ENCODE assay signal across 26 mouse cellular contexts in the genomic region with DNA sequence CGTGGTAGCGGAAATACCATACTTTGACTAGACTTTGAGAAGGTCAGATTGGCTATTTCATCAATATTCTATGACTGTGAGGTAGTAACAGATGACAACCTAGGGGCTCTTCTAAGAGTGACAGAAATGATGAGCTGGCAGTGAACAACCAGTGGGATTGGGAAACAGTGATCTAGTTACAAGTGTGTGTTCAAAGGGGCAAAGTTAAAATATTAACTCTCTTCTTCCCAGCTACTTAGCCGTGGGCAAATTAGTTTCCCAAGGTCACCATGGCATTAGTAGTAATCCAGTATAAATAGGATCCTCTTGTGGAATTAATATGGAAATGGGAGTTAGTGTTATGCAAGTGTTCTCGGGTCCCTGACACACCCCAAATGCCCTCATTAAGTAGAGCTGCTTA. TPM values are rescaled to one million over a fixed set of nuclear protein-coding genes. Genes with fewer than 3 reads are reported as not detected.
DNase-seq lines count a peak whose midpoint lies in the region; ATAC-seq and TF ChIP-seq lines count a peak whose summit lies in the region.
"Had no signal": no experiment of that assay in that cellular context is flagged by ENCODE, and none has a peak within 500 bp of the region (broad histone marks: within the 10 kb centered on the region; RNA-seq: fewer than 3 reads in every experiment).

No protein-coding gene starts in this region.

- H3K27ac ChIP-seq in intestine, postnatal 0 days (ENCODE audit: low read depth, low read length): 0 out of 2 replicates have a peak overlapping the region, but pooled peaks have one; percentile 24
- no peak overlapping the region for H3K27ac ChIP-seq in intestine, embryonic 15.5 days
- H3K27ac ChIP-seq in kidney, embryonic 14.5 days (ENCODE audit: low read depth, low read length): no peak overlapping the region
- peak overlapping the region; percentile 61; the same call in 1 of the 2 replicates for H3K27ac ChIP-seq in liver, postnatal 0 days (ENCODE audit: low read depth)
- no peak overlapping the region for H3K27ac ChIP-seq in liver, embryonic 11.5 days (ENCODE audit: low read depth, low read length)
- H3K27ac ChIP-seq: forebrain, embryonic 10.5 days; forebrain, embryonic 13.5 days; heart, adult 2 months; heart, embryonic 10.5 days; heart, embryonic 13.5 days; hindbrain, embryonic 14.5 days; hindbrain, postnatal 0 days had no signal

- TF ChIP-seq EP300 in liver, postnatal 0 days (IDR thresholded peaks at IDR 0.05; ENCODE audit: low read depth): no peak

- no peak overlapping the region for H3K9ac ChIP-seq in intestine, postnatal 0 days (ENCODE audit: low read depth, low read length)
- H3K9ac ChIP-seq in intestine, embryonic 15.5 days: no peak overlapping the region
- no peak overlapping the region for H3K9ac ChIP-seq in kidney, embryonic 14.5 days (ENCODE audit: low read depth, low read length)
- H3K9ac ChIP-seq in liver, postnatal 0 days (replicated peaks): no peak overlapping the region
- H3K9ac ChIP-seq in liver, embryonic 11.5 days (ENCODE audit: low read depth, low read length): no peak overlapping the region
- H3K9ac ChIP-seq: forebrain, embryonic 13.5 days; forebrain, postnatal 0 days; heart, embryonic 13.5 days; hindbrain, embryonic 14.5 days had no signal

- peaks cover 16% of the 10 kb centered on the region for H3K4me1 ChIP-seq in intestine, postnatal 0 days (replicated peaks; ENCODE audit: control insufficient read depth, insufficient read depth, low read length)
- no peaks in the 10 kb centered on the region for H3K4me1 ChIP-seq in intestine, embryonic 15.5 days (replicated peaks)
- H3K4me1 ChIP-seq in kidney, embryonic 14.5 days (ENCODE audit: control insufficient read depth, insufficient read depth, low read length): no peaks in the 10 kb centered on the region
- peaks cover 12% of the 10 kb centered on the region for H3K4me1 ChIP-seq in liver, postnatal 0 days (ENCODE audit: insufficient read depth)
- no peaks in the 10 kb centered on the region for H3K4me1 ChIP-seq in liver, embryonic 11.5 days (replicated peaks; ENCODE audit: control insufficient read depth, insufficient read depth, low read length)
- H3K4me1 ChIP-seq: forebrain, embryonic 10.5 days; forebrain, embryonic 13.5 days; heart, embryonic 10.5 days had no signal

- ATAC-seq in intestine, postnatal 0 days: no peak
- no peak for ATAC-seq in intestine, embryonic 15.5 days
- ATAC-seq in kidney, embryonic 14.5 days (ENCODE audit: low FRiP score, low TSS enrichment): no peak
- ATAC-seq in liver, postnatal 0 days: peak; percentile 39; the same call in 1 of the 2 replicates
- ATAC-seq in liver, embryonic 11.5 days (replicated peaks; ENCODE audit: low FRiP score): no peak
- ATAC-seq: activated CD4-positive, CD25-positive, alpha-beta regulatory T cell, adult 4 months; forebrain, embryonic 13.5 days; forebrain, postnatal 0 days; hindbrain, postnatal 0 days had no signal

- WGBS in intestine, postnatal 0 days: 66% methylated on average over 4 of the region's 4 CpGs
- WGBS in intestine, embryonic 15.5 days: 80% methylated on average over 4 of the region's 4 CpGs
- 69% methylated on average over 4 of the region's 4 CpGs for WGBS in kidney, embryonic 14.5 days
- 65% methylated on average over 4 of the region's 4 CpGs for WGBS in liver, postnatal 0 days (ENCODE audit: insufficient replicate concordance)
- WGBS in liver, embryonic 11.5 days: 69% methylated on average over 4 of the region's 4 CpGs

- no peaks in the 10 kb centered on the region for H3K27me3 ChIP-seq in intestine, postnatal 0 days (replicated peaks; ENCODE audit: control insufficient read depth, insufficient read depth, low read length)
- H3K27me3 ChIP-seq in intestine, embryonic 15.5 days (replicated peaks): no peaks in the 10 kb centered on the region
- H3K27me3 ChIP-seq in kidney, embryonic 14.5 days (ENCODE audit: control insufficient read depth, insufficient read depth, low read length): no peaks in the 10 kb centered on the region
- H3K27me3 ChIP-seq in liver, postnatal 0 days (ENCODE audit: insufficient read depth, low read length): no peaks in the 10 kb centered on the region
- H3K27me3 ChIP-seq in liver, embryonic 11.5 days (replicated peaks; ENCODE audit: control insufficient read depth, insufficient read depth, low read length): no peaks in the 10 kb centered on the region
- H3K27me3 ChIP-seq: CH12.LX; forebrain, embryonic 13.5 days; heart, embryonic 13.5 days had no signal

- H3K36me3 ChIP-seq in intestine, postnatal 0 days (ENCODE audit: control insufficient read depth, insufficient read depth): no peaks in the 10 kb centered on the region
- no peaks in the 10 kb centered on the region for H3K36me3 ChIP-seq in intestine, embryonic 15.5 days
- H3K36me3 ChIP-seq in kidney, embryonic 14.5 days (ENCODE audit: control insufficient read depth, insufficient read depth, low read length): no peaks in the 10 kb centered on the region
- no peaks in the 10 kb centered on the region for H3K36me3 ChIP-seq in liver, postnatal 0 days (replicated peaks; ENCODE audit: insufficient read depth, low read length)
- no peaks in the 10 kb centered on the region for H3K36me3 ChIP-seq in liver, embryonic 11.5 days (ENCODE audit: control insufficient read depth, insufficient read depth, low read length)
- H3K36me3 ChIP-seq: forebrain, embryonic 10.5 days; heart, embryonic 10.5 days; heart, embryonic 13.5 days had no signal

- no peak overlapping the region for H3K4me3 ChIP-seq in intestine, postnatal 0 days (ENCODE audit: low read depth, low read length)
- H3K4me3 ChIP-seq in intestine, embryonic 15.5 days (replicated peaks): no peak overlapping the region
- H3K4me3 ChIP-seq in kidney, embryonic 14.5 days (ENCODE audit: low read length): no peak overlapping the region
- no peak overlapping the region for H3K4me3 ChIP-seq in liver, postnatal 0 days (ENCODE audit: low read depth, low read length)
- H3K4me3 ChIP-seq in liver, embryonic 11.5 days (ENCODE audit: low read depth, low read length): no peak overlapping the region
- H3K4me3 ChIP-seq: forebrain, embryonic 10.5 days; forebrain, embryonic 13.5 days; heart, adult 2 months; heart, embryonic 10.5 days; heart, embryonic 13.5 days had no signal

- peak; percentile 65 for DNase-seq in kidney, adult 9 months
- DNase-seq in liver, postnatal 0 days: no peak
- no peak for DNase-seq in liver, embryonic 11.5 days (ENCODE audit: low spot score)
- no peak for DNase-seq in left cerebral cortex, adult 9 months (ENCODE audit: low spot score in 2 of 2)
- DNase-seq: adrenal gland, adult 8-10 months; adrenal gland, postnatal 25 days; B cell, adult 2 months; cerebellum, adult 11-12 months; cerebellum, adult 8-10 months; cerebellum, postnatal 14 days; forebrain, postnatal 0 days; gastrocnemius, postnatal 36 days; heart, adult 2 months; heart, postnatal 14 days; heart, postnatal 4 days had no signal

- no peak for TF ChIP-seq CTCF in intestine, postnatal 0 days (IDR thresholded peaks at IDR 0.05; ENCODE audit: low read depth)
- TF ChIP-seq CTCF in liver, postnatal 0 days (IDR thresholded peaks at IDR 0.05; ENCODE audit: low read depth): no peak

- H3K4me2 ChIP-seq in intestine, postnatal 0 days (replicated peaks; ENCODE audit: low read depth): no peak overlapping the region
- no peak overlapping the region for H3K4me2 ChIP-seq in intestine, embryonic 15.5 days (replicated peaks)
- H3K4me2 ChIP-seq in kidney, embryonic 14.5 days (replicated peaks; ENCODE audit: low read depth, low read length): no peak overlapping the region
- no peak overlapping the region for H3K4me2 ChIP-seq in liver, postnatal 0 days (ENCODE audit: low read depth, low read length)
- H3K4me2 ChIP-seq in liver, embryonic 11.5 days: no peak overlapping the region
- H3K4me2 ChIP-seq: forebrain, embryonic 13.5 days; heart, embryonic 13.5 days; hindbrain, embryonic 14.5 days had no signal

- H3K9me3 ChIP-seq in intestine, postnatal 0 days (ENCODE audit: control insufficient read depth): no peaks in the 10 kb centered on the region
- H3K9me3 ChIP-seq in intestine, embryonic 15.5 days: no peaks in the 10 kb centered on the region
- no peaks in the 10 kb centered on the region for H3K9me3 ChIP-seq in kidney, embryonic 14.5 days (ENCODE audit: control insufficient read depth, low read length)
- H3K9me3 ChIP-seq in liver, postnatal 0 days (ENCODE audit: low read length): no peaks in the 10 kb centered on the region
- no peaks in the 10 kb centered on the region for H3K9me3 ChIP-seq in liver, embryonic 11.5 days (ENCODE audit: control insufficient read depth, low read length)
- H3K9me3 ChIP-seq: forebrain, embryonic 10.5 days; forebrain, embryonic 13.5 days; heart, embryonic 10.5 days had no signal

RNA-seq across cellular contexts. Expression of a gene that starts 35.5 kb away (rescaled TPM):
- polyA plus RNA-seq in intestine, postnatal 0 days (2015; fragmentation: Nextera tagmentation; extraction: Ambion mirVana): 5.8 and 7.0 TPM in 2 replicates
- 5.3 and 6.5 TPM in 2 replicates for polyA plus RNA-seq in intestine, embryonic 15.5 days (2015; fragmentation: Nextera tagmentation; extraction: Ambion mirVana)
- polyA plus RNA-seq in kidney, embryonic 14.5 days (2014; fragmentation: Nextera tagmentation; extraction: Ambion mirVana): 0.20 and 0.83 TPM in 2 replicates
- 5.1 and 6.4 TPM in 2 replicates for polyA plus RNA-seq in liver, postnatal 0 days (2015; fragmentation: Nextera tagmentation; extraction: Ambion mirVana)
- polyA plus RNA-seq in liver, embryonic 11.5 days (2014; fragmentation: Nextera tagmentation; extraction: Ambion mirVana): 1.5 and 1.7 TPM in 2 replicates

Comparison
In these comparisons a context has a peak if more than half of its experiments do, and no peak if none do; other contexts are left out.
1. H3K27ac ChIP-seq: peak in intestine, postnatal 0 days (single experiment) and liver, postnatal 0 days (single experiment); none in intestine, embryonic 15.5 days (single experiment), kidney, embryonic 14.5 days (single experiment) and liver, embryonic 11.5 days (single experiment).